Mouse (Mus musculus): ENCODE measurements around the gene Naglu. TPM values are rescaled to one million over a fixed set of nuclear protein-coding genes. Genes with fewer than 3 reads are reported as not detected.
"Not testable (repeated sequence)": the region's sequence is repeated elsewhere in the genome, so short reads cannot be mapped to it uniquely, and the experiment has no call there.

Gene Naglu
- total RNA-seq, 4 experiments from 2014 or later: 10.4 to 18.5 (median 12.8) TPM

DNA sequence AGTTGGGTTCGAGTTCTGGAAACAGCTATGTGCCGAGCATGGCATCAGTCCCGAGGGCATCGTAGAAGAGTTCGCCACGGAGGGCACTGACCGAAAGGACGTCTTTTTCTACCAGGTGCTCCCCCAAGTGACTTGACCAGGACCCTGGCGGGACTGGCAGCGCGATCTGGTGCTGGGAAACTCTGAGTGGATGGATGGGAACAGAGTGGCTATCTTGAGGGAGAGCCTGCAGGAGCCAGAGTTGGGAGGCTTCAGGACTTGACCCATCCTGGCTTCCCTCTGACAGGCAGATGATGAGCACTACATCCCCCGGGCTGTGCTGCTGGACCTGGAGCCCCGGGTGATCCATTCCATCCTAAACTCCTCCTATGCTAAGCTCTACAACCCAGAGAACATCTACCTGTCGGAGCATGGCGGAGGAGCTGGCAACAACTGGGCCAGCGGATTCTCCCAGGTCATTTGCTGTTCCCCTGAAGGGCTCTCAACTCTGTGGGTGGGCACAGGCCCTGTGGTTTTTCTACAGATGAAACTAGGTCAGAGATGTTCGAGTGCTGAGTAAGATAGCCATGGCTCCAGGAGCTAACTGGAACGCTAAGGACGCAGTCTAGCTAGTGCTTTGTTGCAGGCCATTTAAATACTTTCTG is 50.9 kb downstream of the Naglu start:
- no peak for DNase-seq (ENCODE audit: low spot score in 2 of 2)

DNA sequence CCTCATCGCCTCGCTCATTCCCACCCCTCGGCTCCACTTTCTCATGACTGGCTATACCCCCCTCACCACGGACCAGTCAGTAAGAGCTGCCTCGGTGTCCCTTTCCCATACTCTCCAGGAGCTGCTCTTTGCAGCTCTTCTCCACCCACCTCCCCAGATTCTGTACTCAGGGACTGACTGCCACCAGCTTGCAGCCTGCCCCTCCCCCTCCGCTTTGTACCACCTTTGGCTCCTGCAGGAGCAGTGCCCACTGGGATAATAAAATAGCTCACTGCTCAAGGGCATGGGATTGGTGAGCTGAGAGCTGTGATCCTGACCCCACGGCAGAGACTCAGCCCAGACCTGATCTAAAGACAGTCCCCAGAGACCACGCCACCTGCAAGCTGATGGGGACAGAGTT is 54.7 kb downstream of the Naglu start:
- not testable (repeated sequence) for DNase-seq (ENCODE audit: low spot score in 2 of 2)

DNA sequence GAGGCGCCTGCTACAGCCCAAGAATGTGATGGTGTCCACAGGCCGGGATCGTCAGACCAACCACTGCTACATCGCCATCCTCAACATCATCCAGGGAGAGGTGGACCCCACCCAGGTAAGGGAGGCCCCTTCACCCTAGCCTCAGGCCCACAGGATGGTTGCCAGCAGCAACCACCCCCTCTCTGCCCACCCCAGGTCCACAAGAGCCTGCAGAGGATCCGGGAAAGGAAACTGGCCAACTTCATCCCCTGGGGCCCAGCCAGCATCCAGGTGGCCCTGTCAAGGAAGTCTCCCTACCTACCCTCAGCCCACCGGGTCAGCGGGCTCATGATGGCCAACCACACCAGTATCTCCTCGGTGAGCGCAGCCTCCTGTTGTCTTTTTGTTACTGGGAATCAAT is 55.2 kb downstream of the Naglu start:
- not testable (repeated sequence) for DNase-seq (ENCODE audit: low spot score in 2 of 2)

DNA sequence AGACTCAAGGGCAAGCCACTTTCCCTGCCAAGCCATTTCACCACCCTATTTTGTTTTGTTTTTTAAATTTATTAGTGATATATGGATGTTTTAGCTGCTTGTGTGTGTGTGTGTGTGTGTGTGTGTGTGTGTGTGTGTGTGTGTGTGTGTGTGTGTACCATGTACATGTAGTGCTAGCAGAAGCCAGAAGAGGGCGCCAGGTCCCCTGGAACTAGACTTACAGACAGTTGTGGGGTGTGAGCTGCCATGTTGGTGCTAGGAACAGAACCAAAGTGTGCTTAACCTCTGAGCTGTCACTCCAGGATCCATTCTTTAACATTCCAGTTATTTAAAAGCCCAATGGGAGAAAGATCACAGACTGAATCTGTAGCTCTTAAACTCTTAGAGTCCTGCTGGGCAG is 57.3 kb downstream of the Naglu start:
- no peak for DNase-seq (ENCODE audit: low spot score in 2 of 2)

Small RNA genes within 50 kb of the gene (microRNA-seq; reads per million reads assigned to microRNA genes)
- 2.2 to 2.3 reads per million in 2 experiments for gene Mir6928

Other genes with a start within 250 kb of the Naglu start
- gene Stat5b, start 219.3 kb upstream of the Naglu start, total RNA-seq (2022): 10 to 100 TPM; 26.8 to 30.9 (median 30.6) TPM
- gene Stat5a, start 210.7 kb upstream of the Naglu start, total RNA-seq (2022): 1 to 10 TPM; 2.0 to 2.8 (median 2.1) TPM
- gene Stat3, start 130.5 kb upstream of the Naglu start, total RNA-seq (2022): 10 to 100 TPM; 39.0 to 54.7 (median 46.3) TPM
- 10 to 100 TPM; 18.7 to 20.9 (median 20.8) TPM for gene Cavin1, start 99.1 kb upstream of the Naglu start, total RNA-seq (2022)
- gene Atp6v0a1, start 60.6 kb upstream of the Naglu start, total RNA-seq (2022): 100 to 1,000 TPM; 407 to 438 (median 419) TPM
- gene Hsd17b1, start 8.4 kb downstream of the Naglu start, total RNA-seq (2022): 1 to 10 TPM in 1 of 4 experiments, under 1 TPM in 3; 0.46 to 1.8 (median 0.60) TPM
- 10 to 100 TPM; 20.7 to 26.2 (median 23.7) TPM for gene Coasy, start 12.6 kb downstream of the Naglu start, total RNA-seq (2022)
- gene Mlx, start 17.3 kb downstream of the Naglu start, total RNA-seq (2022): 10 to 100 TPM; 31.1 to 41.9 (median 37.1) TPM
- 1 to 10 TPM; 2.2 to 4.7 (median 3.8) TPM for gene Psmc3ip, start 25.4 kb downstream of the Naglu start, total RNA-seq (2022)
- 10 to 100 TPM; 50.1 to 52.2 (median 50.9) TPM for gene Retreg3, start 49.9 kb downstream of the Naglu start, total RNA-seq (2022)
- 10 to 100 TPM; 47.1 to 49.2 (median 47.9) TPM for gene Tubg1, start 49.9 kb downstream of the Naglu start, total RNA-seq (2022)
- gene Tubg2, start 85.9 kb downstream of the Naglu start, total RNA-seq (2022): 10 to 100 TPM; 53.1 to 58.8 (median 56.7) TPM
- 100 to 1,000 TPM; 173 to 184 (median 176) TPM for gene Cntnap1, start 100.5 kb downstream of the Naglu start, total RNA-seq (2022)
- gene Plekhh3, start 101.3 kb downstream of the Naglu start, total RNA-seq (2022): 10 to 100 TPM; 13.5 to 15.9 (median 15.3) TPM
- gene Ccr10, start 105.4 kb downstream of the Naglu start, total RNA-seq (2022): under 1 TPM in 2 of 4 experiments, not detected in 2; 0.18 to 0.34 TPM
- gene Ezh1, start 156.5 kb downstream of the Naglu start, total RNA-seq (2022): 10 to 100 TPM; 62.4 to 63.9 (median 63.7) TPM
- gene Ramp2, start 176.0 kb downstream of the Naglu start, total RNA-seq (2022): 10 to 100 TPM; 32.9 to 51.1 (median 37.6) TPM
- gene Vps25, start 183.7 kb downstream of the Naglu start, total RNA-seq (2022): 10 to 100 TPM; 56.7 to 70.0 (median 65.8) TPM
- 10 to 100 TPM; 11.1 to 12.2 (median 11.6) TPM for gene Wnk4, start 190.6 kb downstream of the Naglu start, total RNA-seq (2022)
- gene Cntd1, start 209.0 kb downstream of the Naglu start, total RNA-seq (2022): under 1 TPM; 0.25 to 0.55 (median 0.35) TPM
- gene Coa3, start 209.1 kb downstream of the Naglu start, total RNA-seq (2022): 100 to 1,000 TPM in 2 of 4 experiments, 10 to 100 TPM in 2; 95.8 to 105 (median 101) TPM
- gene Becn1, start 232.3 kb downstream of the Naglu start, total RNA-seq (2022): 100 to 1,000 TPM; 178 to 237 (median 199) TPM
- 100 to 1,000 TPM; 108 to 132 (median 125) TPM for gene Psme3, start 246.2 kb downstream of the Naglu start, total RNA-seq (2022)